Mouse (Mus musculus) heart, embryonic 11.5 days (tissue): ENCODE data around the gene Cpsf7. TPM values are rescaled to one million over a fixed set of nuclear protein-coding genes. Genes with fewer than 3 reads are reported as not detected.
A peak's percentile ranks its signal among the peaks of the same experiment; 100 is the strongest.

ENCODE experiments used
- ATAC-seq: fragments of 200-750 bp; cut with Nextera tagmentation; replicated peaks from 2 replicates; pipeline ENCODE4 v1.8.0; 2017; ENCODE audit warnings: moderate library complexity; ENCODE audit not compliant: insufficient number of reproducible peaks, low FRiP score, low TSS enrichment
- H3K27ac ChIP-seq: fragments of 300-500 bp; sonication (generic); 2 replicates; pipeline ENCODE4 v1.5.1; 2014; ENCODE audit warnings: mild to moderate bottlenecking, low read depth, low read length
- H3K27me3 ChIP-seq: fragments of 300-500 bp; sonication (generic); 2 replicates; pipeline ENCODE4 v1.6.1; 2014; ENCODE audit warnings: mild to moderate bottlenecking, low read length, mixed read lengths; ENCODE audit not compliant: control insufficient read depth, insufficient read depth
- H3K36me3 ChIP-seq: fragments of 300-500 bp; sonication (generic); 2 replicates; pipeline ENCODE4 v1.6.1; 2014; ENCODE audit warnings: mild to moderate bottlenecking, low read length, moderate library complexity, mixed read lengths; ENCODE audit not compliant: control insufficient read depth, insufficient read depth
- H3K4me1 ChIP-seq: fragments of 300-500 bp; sonication (generic); 2 replicates; pipeline ENCODE4 v1.6.1; 2014; ENCODE audit warnings: low read length; ENCODE audit not compliant: control insufficient read depth, insufficient read depth
- H3K4me2 ChIP-seq: fragments of 300-500 bp; sonication (generic); 2 replicates; pipeline ENCODE4 v1.6.1; 2014; ENCODE audit warnings: mild to moderate bottlenecking, moderate library complexity
- H3K4me3 ChIP-seq: fragments of 300-500 bp; sonication (generic); 2 replicates; pipeline ENCODE4 v1.5.1; 2014; ENCODE audit warnings: low read depth, low read length
- H3K9ac ChIP-seq: fragments of 300-500 bp; sonication (generic); 2 replicates; pipeline ENCODE4 v1.6.1; 2014; ENCODE audit warnings: mild to moderate bottlenecking, low read depth, low read length, moderate library complexity
- H3K9me3 ChIP-seq: fragments of 300-500 bp; sonication (generic); replicated peaks from 2 replicates; pipeline ENCODE4 v1.6.1; 2016; ENCODE audit warnings: low read length; ENCODE audit not compliant: control insufficient read depth
- WGBS: fragments of 180-500 bp; shearing (Covaris S2); extraction: QIAGEN DNeasy Blood & Tissue Kit; methylation state at CpG from one replicate; pipeline ENCODE4 v1.1.7; 2014; ENCODE audit not compliant: insufficient replicate concordance; 5-methylcytosine and 5-hydroxymethylcytosine counted together
- polyA plus RNA-seq: library from polyadenylated mRNA; unstranded; fragments of >200 nt; fragmentation: Nextera tagmentation; extraction: Ambion mirVana; gene quantifications from 2 replicates; pipeline ENCODE4 v1.2.1, GENCODE M21; 2014

The Cpsf7 gene
- 39.3 and 41.2 TPM in 2 replicates for polyA plus RNA-seq

DNA sequence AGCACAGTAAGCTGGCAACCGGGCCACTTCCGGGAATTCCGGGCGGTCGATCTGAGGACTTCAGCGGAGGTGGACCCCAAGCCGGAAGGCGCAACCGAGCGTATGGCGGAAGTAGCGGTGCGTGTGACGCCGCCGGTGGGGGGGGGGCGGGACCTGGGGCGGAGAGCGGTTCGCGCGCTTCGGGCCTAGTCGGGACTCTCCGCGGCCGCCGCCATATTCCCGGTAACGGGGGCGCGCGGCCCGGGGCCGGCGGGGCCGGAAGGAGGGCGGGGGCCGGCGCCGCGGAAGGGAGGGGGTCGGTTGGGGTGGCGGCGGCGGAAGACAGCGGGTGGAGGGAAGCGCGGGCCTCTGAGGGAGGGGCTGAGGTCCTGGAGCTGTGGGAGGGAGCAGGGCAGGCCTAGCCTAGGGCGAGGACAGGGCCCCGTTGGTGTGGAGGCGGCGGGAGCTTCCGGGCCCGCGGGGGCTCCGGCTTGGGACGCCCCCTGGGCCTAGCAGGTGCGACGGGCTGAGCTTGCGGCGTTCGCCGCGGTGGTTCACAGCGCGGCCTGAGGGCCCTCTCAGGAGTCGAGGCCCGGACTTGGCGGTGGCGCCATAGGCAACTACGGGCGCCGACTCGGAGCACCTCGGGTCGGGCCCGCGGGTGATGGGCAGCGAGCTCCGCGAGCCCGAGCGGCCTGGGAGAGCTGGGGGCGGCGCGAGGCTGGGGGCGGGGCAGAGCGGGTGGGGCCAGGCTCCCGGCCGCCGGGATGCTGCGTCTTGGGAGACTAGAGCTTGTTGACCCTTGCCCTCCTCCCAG lies at the start of gene Cpsf7:
Cpsf7 (plus strand) TSS at position 161 of the 796 bp plus-strand sequence.
- H3K9ac ChIP-seq, result peak within 1 kb of the TSS; percentile 98
- no peaks in the 10 kb centered on the region for H3K36me3 ChIP-seq
- peak within 1 kb of the TSS; percentile 87 for H3K4me3 ChIP-seq
- ATAC-seq, result peak; percentile 95
- peaks cover 18% of the 10 kb centered on the region for H3K4me1 ChIP-seq
- under 1% methylated on average over 67 of the region's 93 CpGs for WGBS
- peak within 1 kb of the TSS; percentile 99 for H3K27ac ChIP-seq
- peak within 1 kb of the TSS; percentile 78 for H3K4me2 ChIP-seq
- H3K27me3 ChIP-seq, result no peaks in the 10 kb centered on the region
- H3K9me3 ChIP-seq, result no peaks in the 10 kb centered on the region

GRCm38 (mm10) chr19:10479541-10479940 lies 45.5 kb upstream of the Cpsf7 start:
- Histone ChIP-seq H3K27ac (no peak overlapping the region), H3K4me3 (no peak overlapping the region), H3K4me1 (peaks cover 4% of the 10 kb centered on the region; the same call in 1 of the 2 replicates), H3K4me2 (no peak overlapping the region), H3K36me3 (no peaks in the 10 kb centered on the region), H3K9ac (no peak overlapping the region), H3K9me3 (no peaks in the 10 kb centered on the region), H3K27me3 (peaks cover 58% of the 10 kb centered on the region)
- ATAC-seq, result no peak
- 52% methylated on average over 4 of the region's 4 CpGs for WGBS

GRCm38 (mm10) chr19:10482703-10483102 lies 42.4 kb upstream of the Cpsf7 start, which contains the start of gene Ppp1r32:
TSS of gene Ppp1r32 (minus strand) at chr19:10482928.
- no peak for ATAC-seq
- WGBS, result 36% methylated on average over 6 of the region's 6 CpGs

DNA sequence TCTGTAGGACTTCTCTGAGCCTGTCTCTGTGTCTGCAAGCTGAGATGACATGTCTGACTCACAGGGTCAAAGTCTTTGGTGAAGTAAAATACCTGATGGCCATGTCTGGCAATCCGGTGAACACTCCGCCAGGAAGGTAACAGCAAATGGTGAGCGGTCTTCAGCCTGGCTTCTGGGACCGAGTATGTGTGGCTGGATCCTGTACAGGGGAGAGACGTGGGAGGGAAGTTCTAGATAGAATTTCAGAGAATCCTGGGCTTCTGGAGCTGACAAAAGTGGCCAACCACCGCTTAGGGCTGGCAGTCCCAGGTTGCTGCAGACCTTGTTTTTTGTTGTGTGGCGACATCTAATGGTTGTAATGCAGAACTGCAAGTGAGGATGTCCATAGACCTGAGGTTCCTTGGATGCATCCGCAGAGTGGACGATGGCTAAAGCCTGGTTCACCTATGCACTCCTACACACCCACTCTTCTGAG lies 38.8 kb upstream of the Cpsf7 start:
- Histone ChIP-seq H3K4me1 (peaks cover 4% of the 10 kb centered on the region; the same call in 1 of the 2 replicates), H3K9ac (no peak overlapping the region), H3K27me3 (peaks cover 58% of the 10 kb centered on the region), H3K9me3 (no peaks in the 10 kb centered on the region), H3K36me3 (no peaks in the 10 kb centered on the region), H3K4me3 (no peak overlapping the region), H3K4me2 (no peak overlapping the region), H3K27ac (no peak overlapping the region)
- ATAC-seq, result peak; percentile 21; the same call in 1 of the 2 replicates
- WGBS, result 23% methylated on average over 9 of the region's 9 CpGs

More at GRCm38 (mm10) chr19:10482703-10483102, 42.4 kb upstream of the Cpsf7 start, which contains the start of gene Ppp1r32:
- Histone ChIP-seq H3K27me3 (peaks cover 54% of the 10 kb centered on the region), H3K4me3 (no peak within 1 kb of the TSS), H3K36me3 (no peaks in the 10 kb centered on the region), H3K9me3 (no peaks in the 10 kb centered on the region), H3K4me2 (no peak within 1 kb of the TSS), H3K4me1 (peaks cover 4% of the 10 kb centered on the region; the same call in 1 of the 2 replicates), H3K9ac (no peak within 1 kb of the TSS), H3K27ac (no peak within 1 kb of the TSS)

DNA sequence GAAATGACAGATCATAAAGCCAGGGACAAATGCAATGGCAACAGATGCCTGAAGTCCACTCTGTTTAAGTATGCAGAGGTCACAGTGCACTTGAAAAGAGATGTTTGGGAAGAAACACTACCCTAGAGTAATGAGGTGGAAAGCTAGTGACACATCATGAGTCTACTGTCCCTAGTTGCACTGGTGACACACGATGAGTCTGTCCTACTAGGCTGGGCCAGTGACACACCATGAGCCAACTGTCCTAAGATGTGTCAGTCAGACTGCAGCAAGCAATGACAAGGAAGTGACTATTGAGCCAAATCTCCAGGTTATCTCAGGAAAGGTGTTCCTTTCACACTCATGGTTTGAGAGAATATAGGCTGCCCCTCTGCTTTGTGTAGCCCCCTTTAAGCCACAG lies 29.4 kb upstream of the Cpsf7 start:
- no peaks in the 10 kb centered on the region for H3K9me3 ChIP-seq
- H3K4me1 ChIP-seq, result peaks cover 5% of the 10 kb centered on the region; the same call in 1 of the 2 replicates
- ATAC-seq, result no peak
- H3K27ac ChIP-seq, result no peak overlapping the region
- H3K4me3 ChIP-seq, result no peak overlapping the region
- 91% methylated on average over 1 of the region's 1 CpGs for WGBS
- H3K9ac ChIP-seq, result no peak overlapping the region
- no peaks in the 10 kb centered on the region; the same call in 1 of the 2 replicates for H3K36me3 ChIP-seq
- peaks cover 18% of the 10 kb centered on the region for H3K27me3 ChIP-seq
- no peak overlapping the region for H3K4me2 ChIP-seq

- no peak overlapping the region for H3K27ac ChIP-seq
- no peaks in the 10 kb centered on the region for H3K9me3 ChIP-seq
- H3K4me3 ChIP-seq, result no peak overlapping the region
- ATAC-seq, result no peak
- no peak overlapping the region for H3K9ac ChIP-seq
- WGBS, result 59% methylated on average over 2 of the region's 2 CpGs
- H3K27me3 ChIP-seq, result 0 out of 2 replicates have a peak, but pooled peaks cover 6% of the 10 kb centered on the region
- peaks cover 8% of the 10 kb centered on the region for H3K36me3 ChIP-seq
- H3K4me2 ChIP-seq, result no peak overlapping the region
- H3K4me1 ChIP-seq, result peaks cover 5% of the 10 kb centered on the region; the same call in 1 of the 2 replicates
These were observed 28.1 kb upstream of the Cpsf7 start for GRCm38 (mm10) chr19:10496976-10497375.

DNA sequence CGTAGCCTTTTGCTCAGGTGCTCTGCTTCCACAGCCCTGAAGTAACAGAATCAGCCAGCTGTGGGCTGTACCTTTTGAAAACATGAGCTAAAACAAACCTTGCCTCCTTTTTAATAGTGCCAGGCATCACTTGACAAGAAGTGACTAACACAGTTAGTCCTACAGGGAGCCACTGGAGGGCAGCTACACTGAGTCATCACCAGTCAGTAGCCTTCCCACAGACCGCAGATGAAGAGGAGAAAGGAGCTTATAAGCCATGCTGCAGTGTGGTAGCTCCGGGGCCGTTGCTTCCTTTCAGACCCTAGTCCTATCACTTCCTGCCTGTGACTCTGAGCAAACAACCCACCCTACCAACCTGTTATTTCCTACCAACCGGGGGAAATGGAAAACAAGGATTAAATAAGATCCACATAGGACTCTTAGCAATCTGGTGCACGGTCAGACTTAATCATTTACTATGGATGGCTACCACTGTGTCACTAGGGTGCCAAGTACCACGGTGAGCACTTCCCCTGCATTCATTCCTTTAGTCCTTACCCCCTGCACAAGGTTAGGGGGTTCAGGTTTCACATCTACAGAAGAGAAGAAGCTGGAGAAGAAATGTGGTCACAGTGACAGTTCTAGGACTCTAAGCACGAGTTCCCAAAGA lies 27.4 kb upstream of the Cpsf7 start:
- peaks cover 1% of the 10 kb centered on the region; the same call in 1 of the 2 replicates for H3K4me1 ChIP-seq
- 0 out of 2 replicates have a peak, but pooled peaks cover 4% of the 10 kb centered on the region for H3K27me3 ChIP-seq
- H3K4me3 ChIP-seq, result no peak overlapping the region
- H3K36me3 ChIP-seq, result peaks cover 10% of the 10 kb centered on the region
- no peaks in the 10 kb centered on the region for H3K9me3 ChIP-seq
- H3K27ac ChIP-seq, result no peak overlapping the region
- H3K4me2 ChIP-seq, result no peak overlapping the region
- 46% methylated on average over 8 of the region's 8 CpGs for WGBS
- no peak overlapping the region for H3K9ac ChIP-seq
- ATAC-seq, result no peak

DNA sequence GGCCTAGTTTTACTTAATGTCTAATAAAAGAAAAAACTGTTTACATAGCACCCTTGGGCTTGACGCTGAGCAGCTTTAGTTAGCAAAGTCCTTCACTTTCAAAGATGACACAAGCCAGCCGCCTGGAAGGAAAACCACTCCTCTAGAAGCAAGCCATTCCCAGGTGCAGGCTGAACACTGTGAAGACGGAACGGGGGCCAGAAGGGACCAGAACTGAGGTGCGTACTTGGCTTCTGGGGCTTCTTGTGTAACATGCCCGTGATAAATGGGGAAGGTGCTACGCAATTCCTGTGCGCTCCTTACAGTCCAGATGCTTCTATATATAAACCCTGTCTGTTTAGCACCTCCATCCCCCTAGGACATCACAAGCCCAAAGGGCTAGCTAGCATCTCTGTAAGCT lies 24.5 kb upstream of the Cpsf7 start:
- WGBS, result 78% methylated on average over 8 of the region's 8 CpGs
- H3K27ac ChIP-seq, result no peak overlapping the region
- H3K4me2 ChIP-seq, result no peak overlapping the region
- peaks cover 15% of the 10 kb centered on the region for H3K36me3 ChIP-seq
- no peak overlapping the region for H3K4me3 ChIP-seq
- no peaks in the 10 kb centered on the region for H3K4me1 ChIP-seq
- H3K27me3 ChIP-seq, result no peaks in the 10 kb centered on the region
- no peak overlapping the region for H3K9ac ChIP-seq
- H3K9me3 ChIP-seq, result no peaks in the 10 kb centered on the region
- no peak for ATAC-seq
